Mouse (Mus musculus) cerebellum, adult 2 months (tissue): ENCODE results near the gene Ttpal.

Experiments used
- CTCF ChIP-seq: fragments of 200-500 bp; IDR thresholded peaks from 2 replicates; pipeline ENCODE4 v1.5.1; 2011; ENCODE audit warnings: low read depth, mild to moderate bottlenecking, control low read depth, low read length, moderate library complexity, borderline replicate concordance; ENCODE audit not compliant: insufficient read depth
- POLR2A ChIP-seq: fragments of 200-500 bp; IDR thresholded peaks from 2 replicates; pipeline ENCODE4 v1.6.1; 2011; ENCODE audit warnings: low read length, control low read depth, borderline replicate concordance; ENCODE audit not compliant: insufficient read depth

GRCm38 (mm10) chr2:163644575-163645385 is 42.7 kb downstream of the Ttpal start, which contains the start of gene Serinc3:
- TF ChIP-seq CTCF (peak; percentile 64), POLR2A (peak; percentile 98)
